Mouse (Mus musculus) adrenal gland, postnatal 10 days (tissue): ENCODE results near the gene Tnfaip3. TPM values are rescaled to one million over a fixed set of nuclear protein-coding genes. Genes with fewer than 3 reads are reported as not detected.

Source experiments
- DNase-seq: peaks from one replicate; pipeline ENCODE4 v3.0.0; 2021; ENCODE audit warnings: mixed read lengths
- long read RNA-seq, 2 experiments: library from polyadenylated mRNA; stranded (forward); transcript quantifications; one replicate each; pipeline ENCODE4 v2.0.0; 2021
- total RNA-seq, 2 experiments: library from RNA; stranded (reverse); gene quantifications; 2 replicates each; pipeline ENCODE4 v1.2.3; 2021

The Tnfaip3 gene
- 1 to 10 TPM; 6.1 to 7.5 TPM for total RNA-seq
- long read RNA-seq, experiment 1, full-length matches to known transcripts: 3 of 6 reads
- long read RNA-seq, experiment 1, partial matches to known transcripts: 2 of 6 reads
- long read RNA-seq, experiment 1, other reads (novel, unspliced or antisense): 1 of 6 reads
- long read RNA-seq, experiment 2, full-length matches to known transcripts: 4 of 4 reads
- long read RNA-seq, experiment 2, partial matches to known transcripts: 0 of 4 reads
- long read RNA-seq, experiment 2, other reads (novel, unspliced or antisense): 0 of 4 reads

- DNase-seq: peak; percentile 99
Observed at GRCm38 (mm10) chr10:19015257-19015862, at the start of gene Tnfaip3. TSS of gene Tnfaip3 (minus strand) at chr10:19015657.

- no peak for DNase-seq
Observed at GRCm38 (mm10) chr10:19064651-19065601, 49.5 kb upstream of the Tnfaip3 start.

- no peak for DNase-seq
Observed at GRCm38 (mm10) chr10:19063670-19064069, 48.2 kb upstream of the Tnfaip3 start.

- no peak for DNase-seq
Observed at GRCm38 (mm10) chr10:19063208-19063607, 47.8 kb upstream of the Tnfaip3 start.

- no peak for DNase-seq
Observed at GRCm38 (mm10) chr10:19062098-19062905, 46.8 kb upstream of the Tnfaip3 start.

- no peak for DNase-seq
Observed at GRCm38 (mm10) chr10:19061201-19061600, 45.7 kb upstream of the Tnfaip3 start.

- no peak for DNase-seq
Observed at GRCm38 (mm10) chr10:19053524-19053923, 38.1 kb upstream of the Tnfaip3 start.

GRCm38 (mm10) chr10:19045986-19046385 lies 30.5 kb upstream of the Tnfaip3 start:
- no peak for DNase-seq

- DNase-seq: no peak
Observed at GRCm38 (mm10) chr10:19044765-19045516, 29.5 kb upstream of the Tnfaip3 start.

- peak; percentile 20 for DNase-seq
Observed at GRCm38 (mm10) chr10:19043529-19044262, 28.2 kb upstream of the Tnfaip3 start.

- no peak for DNase-seq
Observed at GRCm38 (mm10) chr10:19040147-19040546, 24.7 kb upstream of the Tnfaip3 start.

GRCm38 (mm10) chr10:19034764-19035163 lies 19.3 kb upstream of the Tnfaip3 start:
- DNase-seq: no peak

- DNase-seq: no peak
Observed at GRCm38 (mm10) chr10:19033696-19034095, 18.2 kb upstream of the Tnfaip3 start.

GRCm38 (mm10) chr10:19031875-19032274 lies 16.4 kb upstream of the Tnfaip3 start:
- no peak for DNase-seq

GRCm38 (mm10) chr10:19030628-19031027 lies 15.2 kb upstream of the Tnfaip3 start:
- no peak for DNase-seq

GRCm38 (mm10) chr10:19026710-19027109 lies 11.3 kb upstream of the Tnfaip3 start:
- DNase-seq: no peak

GRCm38 (mm10) chr10:19024353-19024752 lies 8.9 kb upstream of the Tnfaip3 start:
- DNase-seq: no peak

GRCm38 (mm10) chr10:19023622-19024326 lies 8.3 kb upstream of the Tnfaip3 start:
- no peak for DNase-seq

- no peak for DNase-seq
Observed at GRCm38 (mm10) chr10:19022272-19022671, 6.8 kb upstream of the Tnfaip3 start.
